Mouse (Mus musculus) natural killer cell, adult 2 months (primary cell): Measurements from ENCODE around the gene A830031A19Rik.

Experiments
- DNase-seq, 2 experiments: peaks; one replicate each; pipeline ENCODE4 v3.0.0; 2022; ENCODE audit warnings: low spot score in 2 of 2

Gene A830031A19Rik

DNA sequence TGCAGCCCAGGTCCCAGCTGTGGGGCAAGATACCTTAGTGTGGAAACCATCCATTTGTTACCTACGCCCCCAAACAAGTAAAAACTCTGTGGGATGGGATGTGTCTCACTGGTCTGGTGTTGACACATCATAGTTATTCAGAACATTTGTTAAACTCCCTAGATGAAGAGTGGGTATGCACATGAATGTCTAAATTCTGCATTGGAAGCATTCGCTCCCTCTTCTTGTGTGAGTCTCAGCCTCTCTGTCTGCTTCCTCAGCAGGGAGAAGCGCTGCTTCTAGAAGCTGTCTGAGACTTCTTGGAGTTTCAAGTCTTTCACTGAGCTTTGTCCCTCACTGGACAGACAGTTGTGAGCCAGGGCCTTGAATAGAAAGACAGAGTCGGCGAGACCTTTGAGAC lies 65.9 kb downstream of the A830031A19Rik start:
- DNase-seq, result no peak

DNA sequence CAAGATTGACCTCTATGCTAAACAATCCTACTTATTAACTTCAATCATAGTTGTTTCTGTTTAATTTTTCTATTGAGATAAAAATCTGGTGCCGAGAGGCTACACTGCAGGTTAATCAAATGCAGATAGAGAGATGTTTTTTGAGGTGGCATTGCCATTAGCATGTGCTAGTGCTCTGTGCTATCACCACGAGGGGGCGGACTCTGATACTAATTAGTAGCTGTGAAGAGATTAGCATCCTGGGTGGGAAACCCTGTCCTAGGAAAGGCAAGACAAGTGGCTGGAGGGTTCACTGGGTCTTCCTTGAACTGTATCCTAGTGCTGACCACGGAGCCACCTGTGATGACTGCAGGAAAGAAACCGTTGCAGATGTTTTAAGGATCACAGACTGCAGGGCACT lies 66.6 kb downstream of the A830031A19Rik start:
- DNase-seq, result peak in 1 of 2 experiments; percentile 11

DNA sequence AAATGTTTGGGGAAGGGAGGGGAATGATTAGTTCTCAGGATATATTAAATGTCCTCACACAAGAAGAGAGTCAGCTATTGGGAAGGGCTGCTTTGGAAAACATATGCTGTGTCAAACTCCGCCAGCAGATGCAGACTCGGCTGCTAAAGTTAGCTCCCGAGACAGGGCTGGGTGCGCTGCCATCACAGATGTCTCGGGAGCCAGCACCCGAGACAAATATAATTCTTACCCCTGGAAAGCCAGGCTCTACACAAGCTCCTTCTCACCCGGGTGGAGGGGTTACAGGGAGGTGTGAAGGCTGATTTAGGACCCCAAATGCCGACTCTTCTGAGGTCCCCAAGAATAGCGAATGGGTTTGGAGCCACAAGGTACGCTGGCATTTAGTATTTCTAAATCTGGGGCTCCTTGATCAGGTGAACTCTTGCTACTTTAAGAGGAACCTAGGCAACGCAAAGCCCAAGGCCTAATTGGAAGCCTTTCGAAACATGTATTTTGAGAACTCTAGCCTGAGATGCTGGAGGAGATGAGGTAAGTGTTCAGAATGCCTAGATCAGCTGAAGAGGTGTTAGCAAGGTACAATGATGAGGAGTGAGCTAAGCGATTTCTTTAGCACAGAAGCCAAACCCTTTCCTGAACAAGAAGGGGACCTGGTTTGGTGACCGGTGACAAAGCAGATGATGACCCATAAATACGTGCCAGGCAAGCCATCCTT lies 69.3 kb downstream of the A830031A19Rik start:
- DNase-seq, result no peak

DNA sequence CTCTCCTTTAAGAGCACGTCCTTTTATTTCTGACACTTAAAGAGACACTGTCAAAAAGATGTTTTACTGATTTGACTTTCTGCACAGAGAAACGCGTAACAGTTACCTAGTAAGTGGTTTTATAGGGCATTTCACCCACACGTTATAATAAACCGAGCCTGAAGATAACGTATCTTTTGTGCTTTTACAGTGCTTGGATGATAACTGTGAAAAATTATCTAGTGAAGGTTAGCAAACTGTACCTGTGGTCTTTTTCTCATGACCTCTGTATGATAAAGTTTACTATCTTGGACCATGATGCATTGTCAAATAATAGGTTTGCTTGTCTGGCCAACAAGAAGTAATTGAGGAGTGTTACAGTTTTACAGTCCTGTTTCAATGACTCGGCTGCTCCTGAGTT lies 74.2 kb downstream of the A830031A19Rik start:
- no peak for DNase-seq
